Mouse (Mus musculus) cerebellum, adult 2 months (tissue): ENCODE results near the gene Cd81. TPM values are rescaled to one million over a fixed set of nuclear protein-coding genes. Genes with fewer than 3 reads are reported as not detected.
A peak's percentile ranks its signal among the peaks of the same experiment; 100 is the strongest.

Experiments used
- DNase-seq, 2 experiments: peaks; one replicate each; pipeline ENCODE4 v3.0.0; 2021
- H3K27ac ChIP-seq: fragments of 200-500 bp; 2 replicates; pipeline ENCODE4 v1.5.1; 2012; ENCODE audit warnings: low read length, control low read depth, inconsistent platforms; ENCODE audit not compliant: insufficient read depth
- H3K27me3 ChIP-seq: fragments of 200-500 bp; 2 replicates; pipeline ENCODE4 v1.6.1; 2012; ENCODE audit warnings: inconsistent platforms, mild to moderate bottlenecking, low read length, moderate library complexity; ENCODE audit not compliant: control insufficient read depth, insufficient read depth
- H3K4me1 ChIP-seq: fragments of 200-500 bp; 2 replicates; pipeline ENCODE4 v1.6.1; 2011; ENCODE audit warnings: low read length; ENCODE audit not compliant: control insufficient read depth, insufficient read depth
- H3K4me3 ChIP-seq: fragments of 200-500 bp; replicated peaks from 2 replicates; pipeline ENCODE3; 2011; ENCODE audit warnings: mild to moderate bottlenecking, low read depth, low read length, control low read depth; ENCODE audit not compliant: insufficient read depth
- CTCF ChIP-seq: fragments of 200-500 bp; IDR thresholded peaks from 2 replicates; pipeline ENCODE4 v1.5.1; 2011; ENCODE audit warnings: low read depth, mild to moderate bottlenecking, control low read depth, low read length, moderate library complexity, borderline replicate concordance; ENCODE audit not compliant: insufficient read depth
- POLR2A ChIP-seq: fragments of 200-500 bp; IDR thresholded peaks from 2 replicates; pipeline ENCODE4 v1.6.1; 2011; ENCODE audit warnings: low read length, control low read depth, borderline replicate concordance; ENCODE audit not compliant: insufficient read depth
- WGBS: fragments of 180-500 bp; shearing (Covaris S2); methylation state at CpG from one replicate; pipeline ENCODE4 v1.1.7; 2018; 5-methylcytosine and 5-hydroxymethylcytosine counted together
- polyA plus RNA-seq: library from polyadenylated mRNA; depleted of rRNA; stranded (reverse); fragments of >200 nt; gene quantifications from 2 replicates; pipeline ENCODE4 v1.2.3, GENCODE M21; 2012

Cd81 gene
- polyA plus RNA-seq, 1 experiment = 916 TPM

DNA sequence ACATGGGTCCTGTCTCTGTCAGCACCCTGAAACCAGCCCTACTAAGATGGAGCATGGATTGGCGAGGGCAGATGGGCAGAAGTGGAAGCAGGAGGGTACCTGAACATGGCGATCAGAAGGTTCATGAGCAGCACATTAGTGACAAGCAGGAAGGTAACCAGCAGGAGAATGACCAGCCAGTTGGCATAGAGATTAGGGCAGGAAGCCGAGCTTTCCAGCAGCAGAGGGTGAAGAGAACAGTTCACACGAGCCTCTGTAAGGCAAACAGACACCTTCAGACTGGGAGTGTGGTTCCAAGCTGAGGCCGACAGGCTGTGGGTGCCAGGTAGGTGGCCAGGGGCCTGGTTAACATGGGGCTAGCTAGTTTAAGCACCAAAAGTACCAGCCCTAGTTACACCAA lies 22.9 kb downstream of the Cd81 start:
- 45% methylated on average over 5 of the region's 5 CpGs for WGBS
- no peak for DNase-seq
- no peak for TF ChIP-seq POLR2A
- TF ChIP-seq CTCF = no peak
- no peaks in the 10 kb centered on the region for H3K27me3 ChIP-seq
- H3K4me1 ChIP-seq = peaks cover 8% of the 10 kb centered on the region
- H3K27ac ChIP-seq = no peak overlapping the region
- no peak overlapping the region for H3K4me3 ChIP-seq

DNA sequence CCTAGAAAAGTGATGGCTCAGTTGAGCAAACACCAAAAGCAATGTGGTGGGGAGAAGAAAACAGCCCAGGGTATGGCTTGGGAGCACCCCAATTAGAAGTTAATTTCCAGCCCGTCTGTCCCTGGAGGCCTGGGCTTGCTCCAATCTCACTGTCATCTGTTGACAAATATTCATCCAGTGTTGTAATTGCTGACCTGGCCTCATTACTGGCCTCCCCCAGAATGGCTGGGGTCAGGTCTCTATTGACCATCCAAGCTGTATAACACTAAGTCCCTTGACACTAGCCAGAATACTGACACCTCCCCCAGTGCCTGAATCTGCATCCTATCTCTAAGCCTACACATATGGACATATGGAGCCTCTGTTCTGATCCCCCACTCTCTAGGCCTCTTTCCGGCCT lies 24.8 kb downstream of the Cd81 start:
- no peak overlapping the region for H3K27ac ChIP-seq
- H3K4me3 ChIP-seq = no peak overlapping the region
- 89% methylated on average over 2 of the region's 2 CpGs for WGBS
- no peak for DNase-seq
- H3K4me1 ChIP-seq = peaks cover 4% of the 10 kb centered on the region
- TF ChIP-seq CTCF (no peak), POLR2A (no peak)
- H3K27me3 ChIP-seq = no peaks in the 10 kb centered on the region

DNA sequence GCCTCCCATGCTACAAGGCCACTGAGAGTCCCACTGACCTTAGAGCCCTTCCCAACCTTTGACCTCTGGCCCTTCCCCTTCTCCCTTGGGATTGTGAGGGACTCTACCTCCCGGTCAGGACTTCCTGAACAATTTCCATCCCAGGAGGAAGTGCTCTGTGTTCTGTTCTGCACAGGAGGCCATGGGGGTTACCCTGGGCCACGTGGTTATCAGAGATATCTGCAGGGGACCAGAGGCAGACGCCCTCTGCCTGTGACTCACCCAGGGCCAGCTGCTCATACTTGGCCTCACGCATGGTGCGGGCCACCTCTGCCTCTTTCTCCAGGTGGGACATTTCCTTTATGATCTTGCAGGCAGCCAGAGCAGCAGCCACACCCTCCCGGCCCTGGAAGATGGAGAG lies 29.5 kb downstream of the Cd81 start:
- WGBS = 73% methylated on average over 6 of the region's 6 CpGs
- H3K27me3 ChIP-seq = no peaks in the 10 kb centered on the region
- no peak overlapping the region for H3K27ac ChIP-seq
- H3K4me3 ChIP-seq = no peak overlapping the region
- H3K4me1 ChIP-seq = no peaks in the 10 kb centered on the region
- DNase-seq = no peak
- TF ChIP-seq CTCF (no peak), POLR2A (no peak)

DNA sequence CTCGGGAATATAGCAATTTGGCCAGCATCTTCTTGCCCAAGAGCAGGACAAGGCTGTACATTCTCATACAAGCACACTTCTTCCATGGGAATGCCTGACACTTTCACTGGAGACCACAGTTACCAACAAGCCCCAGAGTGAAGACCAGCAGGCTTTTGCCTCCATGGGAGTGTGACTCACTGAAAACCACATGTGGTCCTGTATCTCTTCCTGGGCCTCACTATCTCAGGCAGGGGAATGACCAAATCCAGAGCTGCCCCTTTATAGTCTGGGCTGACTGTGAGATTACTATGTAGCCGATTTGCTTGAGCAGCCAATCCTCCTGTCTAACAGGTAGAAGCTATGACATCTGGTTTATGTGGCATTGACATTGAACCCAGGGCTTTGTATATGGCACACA lies 31.2 kb downstream of the Cd81 start:
- 88% methylated on average over 2 of the region's 2 CpGs for WGBS

DNA sequence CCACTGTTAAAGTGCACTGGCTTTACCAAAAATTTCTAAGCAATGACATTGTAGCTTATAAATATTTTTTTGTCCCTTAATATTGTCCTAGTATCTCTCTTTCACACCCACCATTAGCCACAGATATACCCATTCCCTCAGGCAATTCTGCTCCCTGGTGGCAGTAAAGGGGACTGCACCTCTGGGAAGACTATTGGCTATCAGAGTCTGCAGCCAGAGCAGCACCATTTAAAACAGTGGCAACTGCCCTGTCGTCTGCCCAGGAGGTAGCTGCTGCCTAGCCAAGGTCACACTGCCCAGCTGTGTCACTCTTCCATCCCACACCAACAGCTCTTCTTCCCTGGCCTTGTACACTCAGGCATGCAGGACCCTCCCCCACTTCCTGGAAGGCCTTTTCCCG lies 33.8 kb downstream of the Cd81 start:
- peak; percentile 48 to 69 for DNase-seq
- Histone ChIP-seq H3K27me3 (no peaks in the 10 kb centered on the region), H3K4me1 (no peaks in the 10 kb centered on the region), H3K4me3 (no peak overlapping the region), H3K27ac (no peak overlapping the region)
- TF ChIP-seq POLR2A (no peak), CTCF (peak; percentile 78)
- 52% methylated on average over 2 of the region's 2 CpGs for WGBS

More for the DNA sequence above, 31.2 kb downstream of the Cd81 start:
- no peak overlapping the region for H3K4me3 ChIP-seq
- no peak for DNase-seq
- H3K27ac ChIP-seq = no peak overlapping the region
- H3K27me3 ChIP-seq = no peaks in the 10 kb centered on the region
- H3K4me1 ChIP-seq = no peaks in the 10 kb centered on the region
- no peak for TF ChIP-seq POLR2A

DNA sequence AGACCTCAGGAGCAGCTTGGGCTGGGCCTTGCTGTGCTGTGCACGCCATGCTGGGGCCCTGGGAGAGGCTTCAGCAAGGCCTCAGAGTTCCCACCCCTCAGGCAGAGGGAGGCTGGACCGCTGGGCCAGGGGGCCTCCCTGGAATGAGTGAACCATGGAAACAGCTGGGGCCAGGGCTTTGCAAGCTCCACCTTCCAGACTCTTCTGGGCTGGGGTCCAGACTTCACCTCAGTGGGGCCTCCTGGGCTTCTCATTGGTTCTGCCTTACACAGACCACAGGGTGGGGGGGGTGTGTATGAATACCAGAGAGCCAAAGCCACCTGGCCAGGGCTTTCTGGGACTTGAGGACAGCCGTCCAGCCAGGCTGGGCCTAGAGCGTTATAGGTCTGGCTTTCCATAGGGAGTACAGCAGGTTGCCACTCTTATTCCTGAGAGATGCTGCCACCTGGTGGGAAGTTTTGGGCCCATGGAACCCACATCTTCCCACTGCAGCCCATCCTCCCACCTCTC lies 34.6 kb downstream of the Cd81 start:
- DNase-seq = no peak
- H3K4me1 ChIP-seq = no peaks in the 10 kb centered on the region

DNA sequence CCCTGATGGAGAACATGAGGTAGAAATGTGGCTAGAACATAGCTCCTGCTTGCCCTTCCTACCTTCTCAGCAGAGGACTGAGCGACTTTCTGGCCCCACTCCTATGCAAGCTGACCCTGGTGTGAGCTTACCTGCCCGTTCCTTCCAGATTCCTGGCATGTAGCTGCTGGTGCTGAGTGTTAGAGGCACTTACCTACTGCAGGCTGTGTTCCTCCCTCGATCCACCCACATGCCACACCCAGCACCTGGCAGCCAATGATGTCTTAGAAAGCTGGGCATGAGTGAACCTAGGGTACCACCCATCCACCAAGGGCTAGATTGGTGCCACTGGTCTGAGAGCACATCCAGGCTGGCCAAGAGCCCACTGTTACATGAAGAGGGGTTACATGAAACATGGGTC lies 41.3 kb downstream of the Cd81 start:
- no peak overlapping the region for H3K27ac ChIP-seq
- TF ChIP-seq POLR2A = no peak
- no peak for TF ChIP-seq CTCF
- WGBS = 85% methylated on average over 3 of the region's 3 CpGs

More for the DNA sequence above, 34.6 kb downstream of the Cd81 start:
- Histone ChIP-seq H3K27me3 (no peaks in the 10 kb centered on the region), H3K27ac (no peak overlapping the region), H3K4me3 (no peak overlapping the region)
- 64% methylated on average over 4 of the region's 4 CpGs for WGBS
- TF ChIP-seq POLR2A (no peak), CTCF (peak; percentile 52; the same call in 1 of the 2 replicates)

DNA sequence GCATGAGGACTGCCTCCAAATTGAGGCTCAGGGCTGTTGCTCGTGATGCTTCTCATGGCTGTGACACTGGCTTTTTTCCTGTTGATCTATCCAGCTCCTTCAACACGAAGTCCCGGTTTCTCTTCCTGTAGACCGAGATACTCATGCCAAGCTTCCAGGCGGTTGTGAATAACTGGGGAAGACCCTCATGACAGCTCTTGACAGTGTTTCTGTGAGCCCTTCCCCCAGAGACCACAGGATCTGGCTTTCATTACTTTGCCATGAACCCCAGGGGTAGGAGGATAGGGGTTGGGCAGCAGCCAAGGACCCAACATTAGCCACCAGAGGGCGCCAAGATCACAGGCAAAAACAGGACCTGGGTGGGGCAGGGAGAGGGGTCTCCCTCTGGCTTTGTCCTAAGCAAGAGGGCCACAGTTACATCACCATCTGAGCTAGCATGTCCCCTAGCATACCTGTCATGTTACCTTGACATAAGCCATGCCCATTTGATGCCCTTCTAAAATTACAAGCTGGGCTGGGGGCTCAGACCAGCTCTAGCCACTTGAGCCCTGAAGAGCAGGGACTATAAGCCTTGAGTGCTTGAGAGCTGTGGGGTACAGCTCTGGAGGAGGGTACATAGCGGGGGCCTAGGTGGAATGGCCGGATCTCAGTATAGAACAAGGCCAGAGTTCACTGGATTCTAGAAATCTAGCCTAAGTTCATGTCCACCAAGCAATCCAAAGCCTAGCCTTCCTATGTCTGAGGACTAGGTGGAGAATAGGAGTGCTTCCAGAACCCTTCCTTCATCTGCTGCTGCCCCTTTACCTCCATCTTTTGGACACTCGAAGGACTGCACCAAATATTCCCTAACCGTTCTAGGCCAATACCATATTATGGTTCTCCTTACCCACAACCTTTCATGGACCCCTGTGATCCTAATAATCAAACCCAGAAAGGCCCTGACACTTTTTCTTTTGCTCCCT lies 42.3 kb downstream of the Cd81 start, which contains the start of gene Trpm5:
Gene Trpm5, minus strand, starts transcription at position 51 of the 962 bp plus-strand sequence.
- Histone ChIP-seq H3K27me3 (no peaks in the 10 kb centered on the region), H3K4me3 (no peak within 1 kb of the TSS), H3K27ac (no peak within 1 kb of the TSS), H3K4me1 (no peaks in the 10 kb centered on the region)
- TF ChIP-seq POLR2A (no peak), CTCF (peak; percentile 83)
- DNase-seq = peak; percentile 33 to 66
- 38% methylated on average over 10 of the region's 10 CpGs for WGBS

More for the DNA sequence above, 41.3 kb downstream of the Cd81 start:
- Histone ChIP-seq H3K4me1 (no peaks in the 10 kb centered on the region), H3K27me3 (no peaks in the 10 kb centered on the region), H3K4me3 (no peak overlapping the region)
- DNase-seq = no peak
